Mouse (Mus musculus): ENCODE measurements around the gene Lmo7. TPM values are rescaled to one million over a fixed set of nuclear protein-coding genes. Genes with fewer than 3 reads are reported as not detected.

Gene Lmo7
- total RNA-seq (2021), result 10 to 100 TPM; 87.9 to 89.7 TPM
- long read RNA-seq, experiment 1, full-length matches to known transcripts, result 5 of 34 reads
- long read RNA-seq, experiment 1, partial matches to known transcripts, result 22 of 34 reads
- long read RNA-seq, experiment 1, other reads (novel, unspliced or antisense), result 7 of 34 reads
- long read RNA-seq, experiment 2, full-length matches to known transcripts, result 2 of 29 reads
- long read RNA-seq, experiment 2, partial matches to known transcripts, result 19 of 29 reads
- long read RNA-seq, experiment 2, other reads (novel, unspliced or antisense), result 8 of 29 reads

DNA sequence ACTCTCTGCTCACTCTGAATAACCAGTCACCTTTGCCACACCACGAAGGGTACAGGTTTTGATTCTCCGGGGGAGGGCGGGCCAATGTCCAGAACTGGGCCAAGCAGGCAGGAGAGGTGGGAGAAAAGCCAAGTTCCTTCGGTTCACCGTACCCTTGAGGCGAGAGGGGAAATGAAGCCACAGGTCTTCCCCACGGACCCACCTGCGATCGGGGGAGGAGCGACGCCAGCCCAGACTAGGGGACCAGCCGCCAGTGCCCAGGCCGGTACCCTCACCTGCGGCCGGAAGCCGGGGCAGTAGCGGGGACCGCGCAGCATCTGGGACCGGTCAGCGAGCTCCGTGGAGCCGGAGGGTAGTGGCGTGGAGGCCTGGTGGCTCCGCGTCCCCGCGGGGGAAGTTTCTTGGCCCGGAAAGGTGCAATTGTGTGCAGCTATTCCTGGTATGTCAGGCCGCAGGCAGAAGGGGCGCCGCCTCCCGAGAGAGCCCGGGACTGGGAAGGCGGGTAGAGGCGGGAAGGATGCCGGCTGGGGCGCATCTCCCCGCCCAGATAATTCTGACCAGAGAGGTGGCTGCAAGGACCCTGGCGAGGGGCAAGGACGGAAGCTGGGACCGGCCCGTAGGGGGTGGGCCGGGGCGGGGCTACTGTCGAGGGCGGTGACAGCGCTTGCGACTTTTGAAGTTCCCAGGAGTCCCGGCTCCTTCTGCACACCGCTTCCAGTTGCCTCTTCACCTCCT lies at the start of gene Lmo7, which contains the start of gene Gm9922:
Lmo7 (plus strand) TSS at position 721 of the 735 bp plus-strand sequence.
Gm9922 (minus strand) TSS at position 578 of the 735 bp plus-strand sequence.
- DNase-seq (ENCODE audit: low spot score in 2 of 2), result peak; percentile 3 to 21

DNA sequence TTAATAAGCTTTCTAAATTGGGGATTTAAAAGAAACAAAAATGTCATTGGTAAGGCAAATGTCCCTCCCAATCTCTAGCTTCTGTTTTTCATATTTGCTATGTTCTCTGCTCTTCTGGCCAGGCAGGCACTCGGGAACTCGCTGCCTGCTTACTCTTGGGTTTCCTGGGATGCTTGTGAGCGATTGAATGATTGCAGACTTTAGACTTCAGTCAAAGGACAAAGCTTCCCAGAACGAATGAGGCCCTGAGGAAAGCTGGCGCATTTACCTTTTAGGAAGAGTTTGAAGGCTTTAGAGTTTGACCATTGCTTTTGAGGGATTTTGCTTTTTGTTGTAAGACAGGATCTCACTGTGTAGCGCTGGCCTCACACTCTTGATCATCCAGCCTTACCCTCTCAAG lies 42.1 kb upstream of the Lmo7 start:
- no peak for DNase-seq (ENCODE audit: low spot score in 2 of 2)

DNA sequence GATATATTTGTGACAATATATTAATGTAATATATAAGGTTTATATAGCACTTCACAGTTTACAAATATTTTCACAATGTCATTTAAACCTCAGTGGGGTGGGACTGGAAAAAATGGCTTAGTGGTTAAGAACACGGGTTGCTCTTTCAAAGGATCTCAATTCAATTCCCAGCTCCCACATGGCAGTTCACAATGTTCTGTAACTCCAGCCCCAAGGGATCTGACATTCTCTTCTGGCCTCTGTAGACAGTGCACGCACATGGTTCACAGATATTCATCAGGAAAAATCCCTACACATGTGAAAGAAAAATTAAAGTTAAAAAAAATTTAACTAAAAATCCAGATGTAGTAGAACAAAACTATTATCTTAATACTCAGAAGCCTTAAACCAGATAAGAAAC lies 41.4 kb upstream of the Lmo7 start:
- no peak for DNase-seq (ENCODE audit: low spot score in 2 of 2)

DNA sequence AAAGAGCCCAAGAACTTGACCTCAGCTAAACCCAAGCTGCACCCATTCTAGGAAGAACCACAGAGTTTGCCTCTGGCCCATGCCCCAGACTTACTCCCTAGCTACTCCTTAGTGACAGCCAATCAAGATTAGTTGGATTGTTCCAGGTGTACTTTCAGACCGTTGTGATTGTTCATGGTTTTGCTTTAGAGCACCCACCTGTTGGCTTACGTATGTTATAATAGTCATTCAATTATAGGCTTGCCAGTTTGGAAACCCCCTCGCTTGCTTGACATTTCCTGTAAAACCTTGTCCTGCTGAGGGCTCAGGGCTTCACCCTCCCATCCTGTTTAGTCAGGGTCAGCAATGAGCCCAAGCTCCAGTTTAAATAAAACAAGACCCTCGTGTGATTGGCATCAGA lies 25.3 kb upstream of the Lmo7 start:
- DNase-seq (ENCODE audit: low spot score in 2 of 2), result no peak

DNA sequence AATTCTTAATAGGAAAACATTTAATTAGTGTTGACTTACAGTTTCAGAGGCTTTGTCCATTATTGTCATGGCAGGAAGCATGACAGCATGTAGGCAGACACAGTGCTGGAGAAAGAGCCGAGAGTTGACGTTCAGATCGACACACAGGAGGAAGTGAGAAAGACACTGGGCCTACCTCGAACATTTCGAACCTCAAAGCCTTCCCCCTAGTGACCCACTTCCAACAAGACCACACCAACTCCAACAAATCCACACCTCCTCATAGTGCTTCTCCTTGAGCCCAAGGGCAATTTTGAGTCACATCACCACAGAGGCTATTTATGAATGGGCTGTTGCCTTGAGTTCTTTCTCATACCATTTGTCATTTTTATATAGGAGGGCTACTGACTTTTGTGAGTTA lies 22.7 kb upstream of the Lmo7 start:
- DNase-seq (ENCODE audit: low spot score in 2 of 2), result no peak

DNA sequence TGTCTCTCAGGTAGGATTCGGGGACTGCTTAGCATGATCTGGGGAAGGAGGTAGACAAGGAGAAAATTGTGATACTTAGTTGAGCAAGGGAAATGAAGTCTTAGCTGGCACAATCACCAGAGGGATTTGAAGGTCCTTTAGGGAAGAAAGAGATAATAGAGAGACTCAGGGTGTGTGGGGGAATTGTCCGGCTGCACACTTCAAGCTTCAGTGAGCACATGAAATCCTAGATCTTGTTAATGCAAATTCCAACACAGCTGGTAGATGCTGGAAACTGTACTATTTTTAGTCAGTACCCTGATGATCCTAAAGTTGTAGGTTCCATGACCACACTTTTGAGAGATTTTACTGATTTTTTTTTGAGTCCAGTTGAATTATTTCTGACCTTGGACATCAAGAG lies 15.3 kb upstream of the Lmo7 start:
- no peak for DNase-seq (ENCODE audit: low spot score in 2 of 2)

DNA sequence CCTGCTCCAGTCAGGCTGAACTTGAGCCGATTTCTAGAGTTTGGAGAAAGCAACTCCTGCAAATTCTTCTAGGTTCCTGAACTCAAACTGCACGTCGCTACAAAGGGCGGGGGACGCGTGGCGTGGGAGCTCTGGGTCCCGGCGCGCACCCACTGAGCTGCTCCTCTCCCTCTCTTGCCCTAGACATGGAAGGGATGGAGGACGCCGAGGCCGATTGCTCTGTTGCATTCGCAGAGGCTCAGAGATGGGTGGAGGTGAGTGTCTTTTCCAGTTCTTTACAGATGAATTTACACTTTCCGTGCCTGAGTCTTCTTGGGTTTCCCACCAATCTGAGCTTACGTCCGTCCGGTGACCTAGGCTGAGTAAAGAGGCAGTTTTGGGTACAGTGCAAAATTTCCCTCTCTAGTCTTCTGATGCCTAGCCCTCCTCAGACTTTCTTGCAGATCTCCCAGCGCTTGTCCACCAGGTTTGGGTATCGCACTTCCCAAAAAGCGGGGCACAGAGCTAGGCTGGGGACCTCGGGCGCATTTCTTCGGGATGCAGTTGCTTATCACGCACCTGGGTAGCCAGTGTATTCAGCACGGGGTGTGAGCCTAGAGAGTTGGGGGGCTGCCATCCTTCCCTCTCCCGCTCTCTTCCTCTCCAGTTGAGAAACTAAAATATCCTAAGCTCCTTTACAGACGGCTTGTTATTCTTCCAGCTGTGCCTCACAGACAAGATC lies 375 bp downstream of the Lmo7 start:
- DNase-seq (ENCODE audit: low spot score in 2 of 2), result peak in 1 of 2 experiments; percentile 13

DNA sequence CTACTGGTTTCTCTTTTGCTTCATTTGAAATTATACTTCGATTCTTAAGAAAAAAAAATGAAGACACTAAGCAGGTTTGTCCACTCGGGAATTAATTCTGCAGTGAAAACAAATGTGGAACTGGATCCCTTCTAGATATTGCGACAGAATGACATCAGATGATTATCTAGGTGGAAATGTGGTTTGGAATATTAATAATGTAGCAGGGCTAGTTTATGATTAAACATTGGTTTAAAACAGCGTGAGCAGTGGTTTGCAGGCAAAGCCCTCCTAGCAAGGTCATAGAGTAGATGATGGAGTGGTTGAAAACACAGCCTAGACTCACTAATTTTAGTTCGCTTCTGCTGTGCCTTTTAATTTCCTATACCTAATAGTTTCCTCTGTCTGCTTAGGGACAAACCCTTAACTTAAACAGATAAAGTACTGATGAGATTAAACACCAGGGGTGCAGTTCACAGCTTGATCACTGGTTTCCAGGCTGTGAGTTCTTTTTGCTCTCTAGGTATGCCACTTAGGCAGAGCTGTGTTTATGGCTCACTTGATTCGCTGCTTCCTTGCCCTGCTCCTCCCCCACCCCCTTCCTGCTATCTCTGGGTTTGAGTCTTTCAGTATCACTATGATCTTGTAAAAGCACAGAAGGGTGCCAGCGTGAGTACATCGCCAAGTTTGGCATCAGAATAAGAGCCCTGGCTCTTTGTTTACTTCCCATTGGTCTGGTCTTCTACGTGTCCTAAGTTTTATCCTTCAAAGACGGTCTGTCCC lies 4.0 kb downstream of the Lmo7 start:
- DNase-seq (ENCODE audit: low spot score in 2 of 2), result no peak

DNA sequence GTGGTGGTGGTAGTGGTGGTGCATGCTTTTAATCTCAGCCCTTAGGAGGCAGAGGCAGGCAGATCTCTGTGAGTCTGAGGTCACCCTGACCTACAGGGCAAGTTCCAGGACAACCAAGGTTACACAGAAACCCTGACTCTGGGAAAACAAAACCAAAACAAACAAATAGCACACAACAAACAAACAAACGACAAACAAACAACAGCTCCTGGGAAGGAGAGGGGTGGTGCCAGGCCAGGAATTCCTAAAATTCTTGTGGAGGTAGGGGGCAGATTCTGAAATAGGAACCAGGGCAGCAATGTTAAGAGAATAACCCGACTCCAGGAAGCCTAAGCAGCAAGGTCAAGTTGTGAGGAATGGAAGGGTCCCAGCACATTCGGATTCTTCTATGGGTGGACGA lies 7.7 kb downstream of the Lmo7 start:
- DNase-seq (ENCODE audit: low spot score in 2 of 2), result no peak

DNA sequence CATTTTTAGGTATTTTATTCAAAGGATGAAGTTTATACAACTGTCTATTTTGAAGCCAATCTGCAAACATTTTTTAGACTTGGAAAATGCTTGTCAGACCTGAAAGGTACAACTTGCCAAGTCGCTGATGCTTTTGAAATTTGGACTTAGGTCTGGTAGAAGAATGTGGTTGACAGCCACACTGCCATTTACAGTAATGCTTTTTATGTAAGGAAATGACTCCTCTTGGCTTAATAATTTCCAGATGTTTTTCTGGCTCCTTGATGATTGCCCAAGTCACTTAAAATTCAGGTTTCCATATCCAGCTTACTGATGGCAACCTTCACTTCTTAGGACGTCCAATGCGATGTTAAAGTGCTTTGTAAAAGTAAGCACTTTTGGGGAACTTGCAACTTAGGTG lies 16.9 kb downstream of the Lmo7 start:
- no peak for DNase-seq (ENCODE audit: low spot score in 2 of 2)

DNA sequence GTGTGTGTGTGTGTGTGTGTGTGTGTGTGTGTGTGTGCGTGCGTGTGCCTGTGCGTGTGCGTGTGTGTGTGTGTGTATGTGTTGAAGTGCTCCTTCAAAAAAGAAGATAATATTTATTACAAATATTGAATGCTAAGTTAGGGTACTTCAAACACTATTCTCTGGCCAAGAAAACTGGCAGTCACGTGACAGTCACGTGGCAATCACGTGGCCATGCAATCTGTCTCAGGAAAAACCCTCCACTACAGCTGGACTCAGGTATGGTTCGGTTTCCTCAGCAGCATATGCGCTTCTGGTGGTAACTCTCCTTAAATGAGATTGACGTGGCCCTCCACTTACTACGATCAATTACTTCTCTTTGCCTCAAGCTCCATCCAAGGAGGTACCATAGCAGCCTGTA lies 18.1 kb downstream of the Lmo7 start:
- DNase-seq (ENCODE audit: low spot score in 2 of 2), result no peak

DNA sequence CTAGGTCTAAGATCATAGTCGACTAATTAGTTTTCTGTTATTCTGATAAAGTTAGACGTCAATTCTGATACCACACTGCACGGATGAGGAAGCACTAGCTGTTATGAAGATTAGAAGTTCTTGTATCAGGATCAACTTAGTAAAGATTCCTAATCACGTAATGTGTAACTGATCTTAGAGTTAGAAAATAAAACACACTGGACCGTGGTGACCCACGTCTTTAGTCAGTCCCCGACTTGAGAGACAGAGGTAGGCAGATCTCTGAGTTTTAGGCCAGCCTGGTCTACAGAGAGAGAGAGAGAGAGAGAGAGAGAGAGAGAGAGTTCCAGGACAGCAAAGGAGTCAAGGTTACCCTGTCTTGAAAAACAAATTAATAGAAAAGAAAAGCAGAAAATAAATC lies 18.7 kb downstream of the Lmo7 start:
- no peak for DNase-seq (ENCODE audit: low spot score in 2 of 2)

DNA sequence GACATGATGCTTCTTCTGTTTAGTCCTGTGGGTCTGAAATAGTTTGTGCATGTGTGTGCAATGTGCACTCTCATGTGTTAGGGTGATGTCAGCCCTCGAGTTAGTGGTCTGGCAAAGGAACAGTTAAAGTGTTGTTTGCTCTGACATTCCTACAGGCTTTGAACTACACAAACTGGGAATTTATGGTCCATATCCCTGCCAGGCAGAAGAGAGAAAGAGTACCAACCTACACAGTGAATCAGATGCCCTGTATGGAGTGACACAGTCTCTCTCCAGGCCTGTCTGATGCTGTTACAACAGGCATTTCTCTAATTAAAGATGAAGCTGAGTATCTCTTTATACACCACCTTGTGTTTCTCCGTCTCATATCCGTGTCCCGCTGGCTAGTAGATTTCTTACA lies 21.2 kb downstream of the Lmo7 start:
- no peak for DNase-seq (ENCODE audit: low spot score in 2 of 2)

DNA sequence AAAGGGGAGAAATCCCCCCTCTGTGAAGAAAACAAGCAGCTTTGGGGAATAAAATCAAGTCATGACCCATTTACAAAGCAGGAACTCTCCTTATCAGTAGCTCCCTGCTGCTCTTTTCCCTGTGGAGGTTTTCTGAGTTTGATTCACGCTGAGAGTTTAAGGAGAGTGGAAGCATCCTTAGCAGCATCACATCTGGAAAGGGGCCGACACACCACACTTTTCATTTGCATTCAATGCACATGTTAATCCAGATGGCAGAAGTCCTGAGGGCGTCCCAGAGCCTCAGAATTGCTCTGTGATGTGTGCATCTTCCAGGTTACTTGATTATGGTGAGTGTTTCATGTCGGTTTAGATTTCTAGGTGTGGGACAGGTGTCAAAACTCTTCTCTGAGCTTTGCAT lies 25.7 kb downstream of the Lmo7 start:
- DNase-seq (ENCODE audit: low spot score in 2 of 2), result no peak

DNA sequence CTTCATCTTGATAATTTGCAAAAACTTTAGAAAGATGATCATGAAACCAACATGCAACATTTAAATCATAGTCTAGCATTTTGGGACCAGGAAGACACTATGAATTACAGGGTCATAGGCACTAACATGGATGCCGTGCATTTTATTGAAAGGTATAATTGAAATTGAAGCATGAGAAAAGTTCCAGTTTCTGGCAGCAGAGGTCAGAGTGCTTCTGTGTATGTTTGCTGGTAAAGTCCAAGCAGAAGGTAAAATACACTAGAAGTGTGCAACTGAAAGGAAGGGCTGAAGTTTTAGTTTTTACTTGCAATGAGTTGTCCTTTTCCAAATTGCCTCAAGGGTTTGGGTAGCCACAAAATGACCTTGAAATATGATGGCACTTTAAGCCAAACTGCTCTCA lies 32.5 kb downstream of the Lmo7 start:
- DNase-seq (ENCODE audit: low spot score in 2 of 2), result no peak

DNA sequence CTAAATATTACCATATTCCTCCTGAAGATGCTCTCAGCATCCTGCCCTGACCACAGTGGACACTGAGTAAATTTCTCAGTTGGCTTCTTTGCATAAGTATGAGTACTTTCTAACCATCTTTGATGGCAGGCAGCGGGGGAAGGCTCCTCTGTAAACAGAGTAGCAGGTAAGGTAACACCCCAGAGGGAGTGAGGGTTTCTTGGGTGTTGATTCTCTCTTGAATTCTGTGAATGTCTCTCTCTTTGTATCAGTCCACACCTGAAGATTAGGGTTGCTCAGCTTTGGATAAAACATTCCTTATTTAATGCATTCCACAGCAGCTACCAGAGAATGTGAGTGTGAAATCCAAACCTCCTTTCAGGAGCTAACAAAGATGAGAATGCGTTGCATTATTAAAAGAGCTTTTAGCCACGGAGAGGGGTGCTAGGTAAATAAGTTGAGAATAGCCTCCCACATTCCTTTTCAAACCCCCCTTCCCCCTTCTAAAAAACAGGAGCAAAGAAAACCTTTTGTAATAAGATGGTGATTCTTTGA lies 34.1 kb downstream of the Lmo7 start:
- DNase-seq (ENCODE audit: low spot score in 2 of 2), result no peak

DNA sequence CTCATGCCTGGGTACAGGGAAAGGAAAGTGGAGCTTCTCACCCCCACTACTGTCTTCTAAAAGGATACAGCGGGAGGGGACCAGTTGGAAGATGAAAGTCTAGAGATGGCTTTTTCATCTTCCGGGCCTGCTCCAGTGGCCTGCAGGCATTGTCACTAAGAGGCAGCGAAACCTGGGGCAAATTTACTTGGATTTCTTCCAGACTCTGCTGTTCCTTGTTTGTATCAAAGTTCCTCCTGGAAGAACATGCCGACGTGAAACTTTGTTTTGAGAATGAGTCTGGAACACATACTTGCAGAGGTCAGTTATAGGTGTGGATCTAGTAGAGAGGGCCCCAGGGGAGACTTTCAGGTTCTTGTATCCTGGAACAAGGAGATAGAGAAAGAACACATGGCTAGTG lies 41.6 kb downstream of the Lmo7 start:
- DNase-seq (ENCODE audit: low spot score in 2 of 2), result no peak

DNA sequence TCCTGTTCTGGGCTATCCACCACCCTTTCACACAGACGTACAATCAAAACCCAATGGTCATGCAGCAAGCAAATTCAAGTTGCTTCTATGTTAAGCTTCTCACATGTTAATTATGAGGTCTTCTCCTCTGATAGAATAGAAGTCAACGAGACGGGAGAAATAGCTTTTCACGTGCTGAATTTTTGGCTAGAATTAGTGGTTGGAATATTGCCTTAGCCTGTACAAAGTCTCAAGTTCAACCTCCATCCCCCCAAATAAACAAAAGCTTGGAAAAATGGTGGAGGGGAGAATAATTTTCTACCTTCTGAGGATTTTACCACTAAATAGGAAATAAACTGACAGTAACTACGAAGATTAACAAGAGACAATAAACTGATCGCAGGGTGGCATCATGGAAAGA lies 42.0 kb downstream of the Lmo7 start:
- no peak for DNase-seq (ENCODE audit: low spot score in 2 of 2)

DNA sequence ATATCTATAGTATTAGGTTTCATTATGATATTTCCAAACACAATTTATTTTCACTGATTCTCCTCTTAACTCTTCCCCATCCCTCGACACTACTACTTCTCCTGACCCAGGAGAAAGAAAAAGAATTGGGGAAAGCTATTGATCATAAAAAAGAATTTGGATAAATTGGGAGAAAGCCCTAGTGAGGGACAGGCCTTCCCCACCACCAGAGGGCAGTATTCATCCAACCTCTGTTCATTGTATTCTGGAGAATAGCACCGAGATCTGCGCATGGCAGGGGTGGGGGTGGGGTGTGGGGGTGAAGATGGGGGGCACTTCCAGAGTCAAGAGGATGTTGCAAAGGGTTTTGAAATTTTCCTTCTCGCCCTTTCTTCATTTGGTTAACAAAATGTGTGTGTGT lies 44.9 kb downstream of the Lmo7 start:
- DNase-seq (ENCODE audit: low spot score in 2 of 2), result peak in 1 of 2 experiments; percentile 37

DNA sequence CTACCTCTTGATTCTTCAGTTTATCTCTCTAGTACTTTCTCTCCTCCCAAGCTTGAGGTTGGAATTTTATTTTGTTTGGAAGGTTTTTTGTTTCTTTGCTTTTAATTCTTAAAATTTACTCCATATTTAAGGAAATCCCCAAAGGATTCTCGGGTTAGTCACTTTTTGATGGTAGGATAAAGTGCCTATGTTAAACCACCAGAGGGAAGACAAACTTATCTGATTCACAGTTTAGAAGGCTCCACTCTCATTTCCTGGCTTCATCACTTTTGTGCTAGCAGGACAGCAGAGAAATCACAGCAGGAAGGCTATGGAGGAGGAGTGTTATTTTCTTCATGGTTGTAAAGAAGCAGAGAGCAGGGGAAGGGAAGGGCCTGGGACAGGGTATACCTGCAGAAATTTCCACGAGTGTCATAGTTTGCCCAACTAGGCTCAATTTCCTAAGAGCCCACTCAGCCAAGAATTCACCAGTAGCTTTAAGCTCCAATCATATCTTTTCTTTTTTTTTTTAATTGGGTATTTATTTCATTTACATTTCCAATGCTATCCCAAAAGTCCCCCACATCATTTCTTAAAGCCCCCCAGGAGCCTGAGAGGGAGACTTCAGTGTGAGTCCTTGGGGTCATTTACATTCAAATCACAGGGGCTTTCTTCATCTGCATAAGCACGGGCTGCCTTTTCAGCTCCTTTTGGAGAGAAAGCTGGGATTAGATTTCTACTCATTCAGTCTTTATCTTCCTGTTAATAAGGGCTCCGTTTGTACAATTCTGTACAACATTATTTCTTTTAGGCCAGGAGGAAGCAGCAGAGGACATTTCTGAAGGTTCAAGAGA lies 46.8 kb downstream of the Lmo7 start:
- no peak for DNase-seq (ENCODE audit: low spot score in 2 of 2)
